Mouse (Mus musculus) left cerebral cortex, postnatal 14 days (tissue): ENCODE measurements around the gene Gm17324. TPM values are rescaled to one million over a fixed set of nuclear protein-coding genes. Genes with fewer than 3 reads are reported as not detected.
A peak's percentile ranks its signal among the peaks of the same experiment; 100 is the strongest.

Experiments used
- DNase-seq, 2 experiments: peaks; one replicate each; pipeline ENCODE4 v3.0.0; 2021 to 2022; ENCODE audit warnings: low spot score in 2 of 2, mixed read lengths in 1 of 2
- intact Hi-C: fragments of 180-260 bp; cut with DNase I; formaldehyde crosslinking; loops from one replicate; pipeline ENCODE4 v1.15.1; 2025
- total RNA-seq, 2 experiments: library from RNA; stranded (reverse); gene quantifications; 2 replicates each; pipeline ENCODE4 v1.2.3; 2021

Gm17324 gene
- total RNA-seq, 2 experiments from 2014 or later: 0.74 to 1.3 TPM

DNA sequence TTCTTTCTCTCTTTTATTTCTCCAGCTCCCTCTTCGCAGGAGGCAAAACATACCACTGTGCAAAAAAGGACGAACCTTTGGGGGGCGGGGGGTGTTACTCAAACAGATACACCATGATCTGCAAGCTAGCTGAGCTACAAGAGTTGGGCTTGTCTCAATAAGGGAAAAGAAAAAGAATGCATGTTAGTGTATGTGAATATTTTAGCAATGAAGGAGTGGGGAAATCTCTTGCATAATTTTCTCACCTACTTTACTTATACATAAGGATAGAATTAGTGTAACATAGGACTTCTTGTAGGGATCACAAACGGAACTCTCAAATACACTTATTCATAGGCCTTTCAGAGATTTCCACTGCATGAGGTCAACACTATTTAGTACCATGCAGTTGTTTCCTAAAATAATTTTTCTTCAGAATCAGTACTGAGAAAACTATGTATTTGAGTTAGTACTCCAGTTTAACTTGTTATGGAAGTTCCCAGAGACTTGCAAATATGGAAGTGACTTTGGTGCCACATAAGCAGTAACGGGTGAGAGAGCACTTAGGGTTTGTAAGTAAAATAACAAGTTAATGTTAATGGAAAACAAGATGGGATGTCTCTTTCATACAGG lies 26.3 kb upstream of the Gm17324 start:
- intact Hi-C loops: loop anchor here (5.0 kb wide), 1 partner anchor 72 kb away; no protein-coding TSS in a partner anchor
- no peak for DNase-seq

- DNase-seq: no peak
- intact Hi-C loops: no loop called here
Measured at GRCm38 (mm10) chr9:78474270-78474669, 25.7 kb upstream of the Gm17324 start.

DNA sequence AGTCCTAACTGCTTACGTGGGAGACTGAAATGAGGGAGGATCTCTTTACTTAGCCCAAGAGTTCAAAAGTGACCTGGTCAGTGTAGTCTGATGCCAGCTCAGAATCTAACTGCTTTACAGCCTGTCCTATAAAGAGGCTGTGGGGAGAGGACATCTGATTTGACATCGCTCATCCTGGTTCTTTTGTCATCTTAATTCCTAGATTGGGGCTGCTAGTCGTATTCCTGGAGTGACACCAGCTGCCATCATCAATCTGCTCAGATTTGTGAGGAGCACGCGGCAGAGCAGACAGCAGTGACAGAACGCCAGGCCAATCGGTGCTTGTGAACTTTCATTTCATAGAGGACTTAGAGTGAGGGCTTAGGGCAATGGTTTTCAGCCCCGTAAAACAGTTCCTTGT lies 25.0 kb upstream of the Gm17324 start:
- intact Hi-C loops: no loop called here
- DNase-seq: no peak

DNA sequence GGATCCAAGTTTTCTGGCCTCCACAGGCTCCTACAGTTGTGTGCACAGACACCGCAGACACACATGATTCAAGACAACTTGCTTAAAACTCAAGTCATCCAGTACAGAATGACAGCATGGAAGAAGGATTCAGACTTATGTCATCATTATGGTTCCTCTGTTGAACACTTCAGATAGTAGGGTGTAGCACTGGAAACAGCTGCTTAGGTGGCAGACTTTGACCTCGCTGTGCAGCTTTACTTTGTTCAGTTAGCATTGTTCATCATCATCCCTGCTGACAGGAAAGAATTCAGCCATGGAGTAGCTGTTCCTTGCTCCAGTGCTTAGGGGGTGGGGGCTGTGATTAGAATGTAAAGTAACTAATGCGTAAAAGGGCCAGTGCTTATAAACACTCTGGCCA lies 17.1 kb upstream of the Gm17324 start:
- intact Hi-C loops: no loop called here
- DNase-seq: no peak

- intact Hi-C loops: no loop called here
Measured at GRCm38 (mm10) chr9:78463337-78463736, 14.8 kb upstream of the Gm17324 start.

DNA sequence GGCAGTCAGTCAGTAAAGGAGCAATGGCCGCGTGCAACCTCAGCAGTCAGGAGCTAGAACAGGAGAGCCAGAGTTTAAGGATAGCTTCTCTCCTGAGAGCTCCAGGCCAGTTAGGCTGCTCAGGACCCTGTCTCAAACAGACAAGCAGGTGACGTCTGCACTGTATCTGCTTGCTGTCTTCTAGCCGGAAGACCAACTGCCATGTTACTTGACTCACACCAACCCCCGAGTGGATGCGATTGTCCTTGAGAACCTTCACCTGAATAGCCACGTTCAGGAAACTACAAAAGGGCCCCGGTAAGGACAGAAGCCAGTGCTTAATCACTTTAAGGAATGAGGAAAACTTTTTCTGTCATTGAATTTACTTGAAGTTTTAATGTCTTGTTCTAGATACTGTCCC lies 8.4 kb upstream of the Gm17324 start:
- no peak for DNase-seq
- intact Hi-C loops: no loop called here

More at GRCm38 (mm10) chr9:78463337-78463736, 14.8 kb upstream of the Gm17324 start:
- no peak for DNase-seq

DNA sequence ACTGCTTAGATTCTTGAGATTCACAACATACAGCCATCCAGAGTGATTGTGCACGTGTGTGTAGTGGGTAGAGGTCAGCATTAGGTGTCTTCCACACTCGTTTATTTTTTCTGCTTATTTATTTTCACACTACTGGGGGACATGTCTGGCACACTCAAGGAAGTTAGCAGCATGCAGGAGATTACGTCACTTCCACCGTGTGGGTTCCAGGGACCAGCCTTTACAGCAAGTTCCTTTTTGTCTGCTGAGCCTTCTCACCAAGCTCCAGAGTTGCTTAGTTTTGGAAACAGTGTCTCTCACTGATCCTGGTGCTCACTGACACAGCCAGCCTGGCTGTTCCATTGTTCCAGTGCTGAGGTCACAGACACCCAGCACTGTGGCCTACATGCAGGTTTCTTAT lies 2.8 kb upstream of the Gm17324 start:
- no peak for DNase-seq
- intact Hi-C loops: no loop called here

DNA sequence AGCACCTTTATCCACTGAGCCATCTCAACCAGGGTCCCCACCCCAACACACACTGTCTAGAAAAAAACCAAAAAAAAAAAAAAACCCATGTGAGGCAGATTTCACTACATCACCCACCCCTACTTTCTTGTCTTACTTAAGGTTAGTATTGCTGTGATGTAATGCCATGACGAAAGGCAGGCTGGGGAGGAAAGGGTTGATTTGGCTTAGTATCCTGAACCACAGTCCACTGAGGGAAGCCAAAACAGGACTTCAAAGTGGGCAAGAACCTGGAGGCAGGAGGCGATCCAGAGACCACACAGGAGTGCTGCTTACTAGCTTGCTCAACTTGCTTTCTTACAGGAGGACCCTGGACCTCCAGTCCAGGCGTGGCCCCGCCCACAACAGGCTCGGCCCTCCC lies 1.8 kb upstream of the Gm17324 start:
- intact Hi-C loops: no loop called here
- no peak for DNase-seq

- intact Hi-C loops: loop anchor here (10.0 kb wide), 1 partner anchor 253 kb away; no protein-coding TSS in a partner anchor
- no peak for DNase-seq
Measured at GRCm38 (mm10) chr9:78447606-78447972, 997 bp downstream of the Gm17324 start.

- intact Hi-C loops: loop anchor here (10.0 kb wide), 1 partner anchor 248 kb away; no protein-coding TSS in a partner anchor
- peak; percentile 19 to 45 for DNase-seq
Measured at GRCm38 (mm10) chr9:78442579-78443392, 5.8 kb downstream of the Gm17324 start, which contains the start of gene Cgas. Gene Cgas (minus strand): TSS chr9:78443237.

DNA sequence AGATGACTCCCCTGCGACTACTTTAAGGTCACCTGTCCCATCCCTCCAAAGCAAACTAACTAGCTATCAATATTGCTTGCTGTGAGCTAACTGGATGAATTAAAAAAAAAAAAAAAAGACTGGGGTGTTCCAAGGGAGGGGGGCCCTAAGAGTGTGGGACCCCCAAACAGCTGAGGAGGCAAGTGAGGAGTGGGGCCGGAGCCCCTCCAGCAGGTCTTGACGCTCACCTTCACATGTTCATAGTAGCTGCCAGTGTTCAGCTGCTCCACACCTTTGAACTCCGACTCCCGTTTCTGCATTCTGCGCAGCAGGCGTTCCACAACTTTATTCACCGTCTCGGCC lies 6.4 kb downstream of the Gm17324 start:
- intact Hi-C loops: loop anchor here (10.0 kb wide), 1 partner anchor 247 kb away; no protein-coding TSS in a partner anchor
- DNase-seq: no peak

DNA sequence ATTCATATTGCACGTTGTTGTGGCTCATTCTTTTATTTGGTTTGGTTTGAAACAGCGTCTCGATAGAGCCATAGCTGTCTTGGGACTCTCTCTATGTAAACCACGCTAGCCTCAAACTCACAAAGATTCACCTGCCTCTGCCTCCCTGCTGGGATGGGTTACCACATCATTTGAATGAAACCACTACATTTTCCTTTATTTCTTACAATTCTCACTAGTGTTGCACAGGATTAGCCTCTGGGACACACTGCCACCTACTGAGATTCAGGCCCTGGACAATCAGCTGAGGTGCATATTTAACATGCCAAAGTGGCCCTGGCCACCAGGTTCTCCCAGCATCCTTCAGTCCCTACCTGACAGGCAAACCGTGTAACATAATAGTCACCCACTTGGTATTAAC lies 9.2 kb downstream of the Gm17324 start:
- intact Hi-C loops: no loop called here
- DNase-seq: no peak

- intact Hi-C loops: no loop called here
- DNase-seq: no peak
Measured at GRCm38 (mm10) chr9:78432471-78432870, 16.1 kb downstream of the Gm17324 start.

DNA sequence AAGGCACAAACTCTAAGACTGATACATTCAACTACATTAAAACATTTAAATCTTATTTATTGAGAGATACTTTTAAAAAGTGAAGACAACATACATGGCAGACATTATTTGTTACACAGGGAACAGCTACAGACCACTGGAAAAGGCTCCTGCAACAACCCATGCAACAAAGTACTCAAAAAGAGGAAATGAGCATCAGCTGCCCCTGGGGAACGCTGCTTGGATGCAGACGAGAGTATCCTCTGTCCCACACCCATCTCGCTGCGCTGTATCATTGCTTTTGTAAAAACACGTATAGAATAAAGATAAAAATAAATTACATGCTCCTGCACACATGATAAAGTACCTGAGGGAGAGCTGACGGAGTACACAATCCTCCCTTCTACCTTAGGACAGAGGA lies 18.1 kb downstream of the Gm17324 start:
- no peak for DNase-seq
- intact Hi-C loops: no loop called here

GRCm38 (mm10) chr9:78429551-78429950 lies 19.0 kb downstream of the Gm17324 start:
- DNase-seq: no peak
- intact Hi-C loops: no loop called here

GRCm38 (mm10) chr9:78428870-78429432 lies 19.6 kb downstream of the Gm17324 start:
- DNase-seq: no peak
- intact Hi-C loops: no loop called here

DNA sequence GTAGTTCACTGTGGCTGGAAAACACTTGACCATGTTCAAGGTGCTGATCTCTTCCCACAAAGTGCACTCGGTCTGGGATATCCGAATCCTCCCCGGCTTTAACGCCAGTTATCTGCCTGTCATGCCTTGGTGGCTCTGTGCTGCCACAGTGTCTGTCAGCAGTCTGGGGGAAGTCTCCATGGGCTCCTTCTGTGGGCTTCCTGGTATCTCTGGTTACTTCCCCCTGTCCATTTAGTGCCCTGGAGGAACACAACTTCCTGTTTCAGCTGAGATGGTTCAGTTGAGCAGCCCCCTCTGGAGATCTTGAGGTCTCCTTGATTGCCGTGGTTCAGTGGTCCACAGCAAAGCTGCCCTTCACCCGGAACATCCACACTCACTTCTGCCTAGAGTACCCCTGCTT lies 20.4 kb downstream of the Gm17324 start:
- no peak for DNase-seq
- intact Hi-C loops: no loop called here

DNA sequence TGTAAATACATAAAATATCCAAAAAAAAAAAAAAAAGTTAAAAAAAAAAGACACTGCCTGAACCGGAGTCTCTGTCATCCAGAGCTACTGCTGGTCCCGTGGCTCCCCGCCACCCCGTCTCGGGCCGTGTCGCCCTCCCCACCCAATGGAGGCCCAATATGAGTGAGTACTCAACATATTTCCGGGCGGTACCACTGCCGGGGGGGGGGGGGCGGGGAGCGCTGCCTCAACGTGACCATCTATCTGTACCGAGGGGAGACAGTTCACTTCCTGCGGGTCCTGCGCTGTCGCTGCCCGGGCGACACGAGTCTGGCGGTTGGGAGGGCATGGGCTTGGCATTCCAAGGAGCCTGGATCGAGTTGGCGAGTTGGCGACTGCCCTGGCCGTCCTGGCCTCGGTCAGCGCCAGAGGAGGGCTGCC lies 21.2 kb downstream of the Gm17324 start:
- intact Hi-C loops: no loop called here
- DNase-seq: no peak

GRCm38 (mm10) chr9:78401596-78401995 lies 47.0 kb downstream of the Gm17324 start:
- intact Hi-C loops: no loop called here

DNA sequence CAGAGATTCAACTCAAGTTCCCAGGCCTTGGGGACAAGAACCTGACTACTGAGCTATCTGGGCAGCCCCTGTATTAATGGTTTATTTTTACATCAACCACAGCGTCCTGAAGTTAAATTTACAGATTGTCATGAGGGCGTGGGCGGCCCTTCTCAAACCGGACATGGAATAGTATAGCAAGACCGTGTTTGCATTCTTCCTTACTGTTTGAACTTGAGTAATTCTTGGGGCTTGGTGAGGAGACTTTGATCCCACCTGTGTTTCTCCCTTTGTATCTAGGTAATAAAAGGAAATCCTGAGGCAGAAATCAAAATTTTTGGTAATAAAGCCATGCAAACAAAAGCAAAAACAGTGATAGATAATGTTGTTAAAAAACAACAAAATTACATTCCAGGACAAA lies 48.0 kb downstream of the Gm17324 start:
- no peak for DNase-seq
- intact Hi-C loops: no loop called here

More at GRCm38 (mm10) chr9:78401596-78401995, 47.0 kb downstream of the Gm17324 start:
- no peak for DNase-seq
